Mouse (Mus musculus) cortical plate, adult 2 months (tissue): ENCODE results near the gene Rb1. TPM values are rescaled to one million over a fixed set of nuclear protein-coding genes. Genes with fewer than 3 reads are reported as not detected.
A peak's percentile ranks its signal among the peaks of the same experiment; 100 is the strongest.

ENCODE experiments used
- H3K27ac ChIP-seq: fragments of 200-500 bp; 2 replicates; pipeline ENCODE4 v1.5.1; 2012; ENCODE audit warnings: low read length, control low read depth, inconsistent platforms; ENCODE audit not compliant: insufficient read depth
- H3K4me1 ChIP-seq: fragments of 200-500 bp; 2 replicates; pipeline ENCODE4 v1.6.1; 2011; ENCODE audit warnings: low read length; ENCODE audit not compliant: control insufficient read depth, insufficient read depth
- H3K4me3 ChIP-seq: fragments of 200-500 bp; 2 replicates; pipeline ENCODE4 v1.5.1; 2011; ENCODE audit warnings: mild to moderate bottlenecking, low read length, control low read depth; ENCODE audit not compliant: insufficient read depth
- CTCF ChIP-seq: fragments of 200-500 bp; IDR thresholded peaks from 2 replicates; pipeline ENCODE4 v1.5.1; 2011; ENCODE audit warnings: mild to moderate bottlenecking, control low read depth, low read length; ENCODE audit not compliant: insufficient read depth; ENCODE audit errors: extremely low read depth
- POLR2A ChIP-seq: fragments of 200-500 bp; IDR thresholded peaks from 2 replicates; pipeline ENCODE4 v1.6.1; 2011; ENCODE audit warnings: mild to moderate bottlenecking, low read length, control low read depth; ENCODE audit not compliant: insufficient read depth; ENCODE audit errors: extremely low read depth
- polyA plus RNA-seq: library from polyadenylated mRNA; depleted of rRNA; stranded (reverse); fragments of >200 nt; gene quantifications from 2 replicates; pipeline ENCODE4 v1.2.3, GENCODE M21; 2012

Gene Rb1
- polyA plus RNA-seq, 1 experiment: 19.8 TPM

DNA sequence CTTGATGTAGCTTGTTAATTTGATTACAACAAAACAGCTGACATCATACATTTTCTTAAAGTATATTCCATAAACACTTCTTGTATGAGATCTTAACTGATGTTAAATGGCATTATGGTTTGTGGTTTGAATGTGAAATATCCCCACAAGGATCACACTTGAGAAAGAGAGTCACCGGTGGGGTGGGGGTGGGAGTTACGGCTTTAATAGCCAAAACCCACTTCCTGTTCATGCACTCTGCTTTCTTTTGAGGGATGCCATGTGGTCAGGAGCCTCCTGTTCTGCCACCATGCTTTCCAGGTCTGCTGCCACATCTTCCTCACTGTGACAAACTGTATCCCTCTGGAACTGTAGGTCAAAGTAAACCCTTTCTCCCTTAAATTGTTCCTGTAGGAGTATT lies 35.7 kb downstream of the Rb1 start:
- TF ChIP-seq POLR2A (no peak), CTCF (no peak)
- Histone ChIP-seq H3K4me3 (no peak overlapping the region), H3K27ac (no peak overlapping the region), H3K4me1 (no peaks in the 10 kb centered on the region)

DNA sequence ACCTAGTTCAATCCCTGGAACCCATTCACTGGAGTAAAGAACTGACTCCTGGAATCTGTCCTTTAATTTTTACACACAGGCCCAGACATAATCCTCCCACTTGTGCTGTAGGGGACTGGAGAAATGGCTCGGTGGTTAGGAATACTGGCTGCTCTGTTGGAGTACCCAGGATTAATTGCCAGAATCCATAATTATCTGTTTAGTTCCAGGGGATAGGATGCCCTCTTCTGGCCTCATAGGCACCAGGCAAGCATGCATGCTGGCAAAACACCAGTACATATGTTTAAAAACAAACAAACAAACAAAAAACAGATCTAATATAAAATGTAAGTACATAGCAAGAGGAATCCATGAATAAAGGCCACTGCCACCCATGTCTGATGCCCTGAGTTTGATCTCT lies 44.6 kb downstream of the Rb1 start:
- H3K27ac ChIP-seq: no peak overlapping the region
- TF ChIP-seq CTCF: peak; percentile 49
- TF ChIP-seq POLR2A: no peak
- no peak overlapping the region for H3K4me3 ChIP-seq
- H3K4me1 ChIP-seq: no peaks in the 10 kb centered on the region

DNA sequence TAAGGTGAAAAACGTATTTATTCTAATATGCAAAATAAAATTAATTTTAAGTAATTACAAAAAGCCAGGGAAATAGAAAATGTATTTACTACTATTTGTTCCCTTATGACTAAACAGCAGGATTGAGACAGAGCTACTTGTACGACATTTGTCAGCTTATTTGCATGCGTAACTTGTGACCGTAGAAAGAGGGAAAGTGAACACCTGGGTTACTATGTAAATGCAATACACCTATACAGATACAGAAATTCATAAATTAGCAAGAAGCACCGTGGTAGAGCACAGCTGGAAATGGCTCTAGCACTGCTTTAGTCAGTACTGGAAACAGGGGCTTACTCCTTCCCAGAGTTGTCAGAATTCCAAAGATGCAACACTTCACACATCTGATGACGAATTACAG lies 46.5 kb downstream of the Rb1 start:
- no peaks in the 10 kb centered on the region for H3K4me1 ChIP-seq
- TF ChIP-seq CTCF: no peak
- TF ChIP-seq POLR2A: no peak

DNA sequence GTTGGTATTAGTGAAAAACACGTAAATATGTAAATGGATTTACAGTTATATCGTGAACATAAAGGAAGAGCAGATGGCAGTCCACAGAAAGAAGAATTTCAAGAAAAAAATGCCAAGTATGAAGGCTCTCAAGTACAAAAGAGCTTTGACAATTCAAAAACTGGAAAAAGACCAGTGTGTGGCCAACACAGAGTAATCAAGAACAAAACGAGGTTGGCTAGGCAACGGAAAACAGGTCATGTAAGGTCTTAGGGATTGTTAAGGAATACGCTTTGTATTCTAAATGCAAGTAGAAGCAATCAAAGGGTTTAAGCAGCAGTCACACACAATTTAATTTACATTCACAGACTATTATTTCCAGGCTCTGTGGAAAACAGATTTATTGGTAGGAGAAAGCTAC lies 53.8 kb downstream of the Rb1 start:
- Histone ChIP-seq H3K4me1 (no peaks in the 10 kb centered on the region), H3K4me3 (no peak overlapping the region), H3K27ac (no peak overlapping the region)
- TF ChIP-seq CTCF (no peak), POLR2A (no peak)

More for the DNA sequence above, 46.5 kb downstream of the Rb1 start:
- H3K4me3 ChIP-seq: no peak overlapping the region
- no peak overlapping the region for H3K27ac ChIP-seq

DNA sequence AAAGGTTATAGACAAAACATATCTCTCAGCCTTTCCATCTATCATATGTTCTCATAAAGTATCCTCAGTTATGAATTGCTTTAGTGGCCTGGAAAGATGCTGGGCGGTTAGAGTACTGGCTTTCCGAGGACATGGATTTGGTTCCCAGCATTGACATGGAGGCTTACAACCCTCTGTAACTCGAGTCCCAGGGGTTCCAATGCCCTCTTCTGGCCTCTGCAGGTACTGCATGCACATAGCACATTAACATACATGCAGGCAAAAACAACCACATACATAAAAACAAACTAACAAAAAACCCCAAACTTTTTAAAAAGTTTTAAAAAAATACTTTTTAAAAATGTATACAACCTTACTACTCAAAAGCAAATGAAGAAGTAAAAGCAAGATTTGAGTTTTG lies 59.5 kb downstream of the Rb1 start:
- H3K4me3 ChIP-seq: no peak overlapping the region
- 0 out of 2 replicates have a peak, but pooled peaks have one; percentile 12 for TF ChIP-seq CTCF
- TF ChIP-seq POLR2A: no peak
- no peaks in the 10 kb centered on the region for H3K4me1 ChIP-seq
- H3K27ac ChIP-seq: no peak overlapping the region

DNA sequence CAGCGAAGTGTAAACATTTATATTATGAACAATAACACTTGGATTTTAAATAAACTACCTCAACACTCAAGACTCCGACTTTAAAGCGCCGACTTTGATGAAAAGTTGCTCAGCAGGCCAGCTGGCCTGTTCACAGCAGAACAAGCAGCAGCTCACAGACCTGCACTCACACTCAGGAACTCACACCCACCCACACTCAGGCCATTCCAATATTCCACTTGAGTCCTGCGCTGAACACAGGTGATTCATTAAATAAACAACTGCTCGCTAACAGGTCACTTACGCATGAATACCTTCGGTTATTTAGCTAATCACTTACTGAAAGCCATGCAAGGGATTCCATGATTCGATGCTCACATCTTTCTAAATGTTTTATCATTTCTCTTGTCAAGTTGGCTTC lies 63.4 kb downstream of the Rb1 start:
- TF ChIP-seq CTCF: no peak
- no peak for TF ChIP-seq POLR2A
- H3K4me1 ChIP-seq: no peaks in the 10 kb centered on the region

DNA sequence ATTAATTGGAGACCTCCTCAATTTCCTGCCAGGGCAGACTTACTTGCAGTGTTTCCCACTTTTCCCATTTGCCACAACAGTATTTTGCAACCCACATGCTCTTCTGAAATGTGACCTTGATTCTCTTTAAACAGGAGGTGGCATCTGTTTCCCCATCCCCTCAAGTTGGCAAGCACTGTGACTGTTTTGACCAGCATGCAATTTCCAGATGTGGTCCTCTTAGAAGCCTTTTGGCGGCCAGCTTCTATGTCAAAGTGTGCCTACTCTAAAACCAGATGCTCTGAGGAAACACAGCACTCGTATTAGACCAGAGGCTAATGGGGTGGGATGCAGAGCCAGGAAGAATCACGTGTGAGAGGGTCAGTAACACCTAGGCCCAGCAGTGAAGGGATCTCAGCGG lies 67.4 kb downstream of the Rb1 start:
- Histone ChIP-seq H3K27ac (no peak overlapping the region), H3K4me1 (no peaks in the 10 kb centered on the region; the same call in 1 of the 2 replicates), H3K4me3 (no peak overlapping the region)
- TF ChIP-seq POLR2A (no peak), CTCF (no peak)

More for the DNA sequence above, 63.4 kb downstream of the Rb1 start:
- Histone ChIP-seq H3K27ac (no peak overlapping the region), H3K4me3 (no peak overlapping the region)

DNA sequence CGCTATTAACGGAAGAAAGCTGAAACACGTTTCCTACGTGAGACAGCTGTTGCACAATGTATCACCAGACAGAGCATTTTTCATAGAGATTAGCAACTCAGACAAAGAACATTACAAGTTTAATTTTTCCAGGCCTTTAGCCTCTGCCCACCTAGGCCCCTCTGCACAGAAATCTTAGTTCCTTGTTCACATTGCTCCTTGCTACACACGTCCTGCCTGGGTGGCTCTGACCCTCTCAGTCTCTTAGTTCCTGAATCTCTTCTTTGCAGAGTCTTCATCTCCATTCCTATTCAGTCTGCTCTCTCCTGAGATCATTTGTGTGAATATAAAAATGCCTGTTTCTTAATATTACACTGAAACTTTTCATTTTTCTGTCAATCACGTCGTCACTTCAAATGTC lies 68.3 kb downstream of the Rb1 start:
- Histone ChIP-seq H3K27ac (no peak overlapping the region), H3K4me1 (no peaks in the 10 kb centered on the region; the same call in 1 of the 2 replicates), H3K4me3 (no peak overlapping the region)
- TF ChIP-seq POLR2A (no peak), CTCF (no peak)

DNA sequence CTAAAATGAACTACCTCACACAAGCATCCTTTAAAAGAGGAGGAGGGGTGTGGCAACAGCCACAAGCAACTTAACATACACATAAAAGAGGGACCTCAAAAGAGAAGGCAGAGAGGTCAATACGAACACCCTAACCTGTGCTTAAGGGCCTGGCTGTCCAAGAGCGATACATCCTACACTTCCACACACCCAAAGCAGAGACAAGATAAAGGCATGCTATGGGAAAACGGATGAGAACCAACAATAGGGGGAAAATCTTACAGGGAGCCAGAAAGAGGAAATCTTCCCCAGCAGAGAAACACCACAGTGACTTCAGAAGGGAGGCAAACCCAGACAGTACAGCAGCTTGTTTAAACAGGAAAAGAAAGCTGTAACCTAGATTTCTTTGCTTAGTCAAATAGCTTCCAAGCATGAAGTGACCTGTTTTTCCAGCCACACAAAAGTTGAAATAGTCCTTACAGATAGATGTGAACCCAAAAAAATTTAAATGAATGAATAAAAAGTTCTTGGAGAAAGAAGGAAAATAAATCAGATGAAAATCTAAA lies 70.1 kb downstream of the Rb1 start:
- Histone ChIP-seq H3K4me3 (no peak overlapping the region), H3K27ac (0 out of 2 replicates have a peak overlapping the region, but pooled peaks have one; percentile 54), H3K4me1 (no peaks in the 10 kb centered on the region; the same call in 1 of the 2 replicates)
- no peak for TF ChIP-seq POLR2A
- no peak for TF ChIP-seq CTCF

DNA sequence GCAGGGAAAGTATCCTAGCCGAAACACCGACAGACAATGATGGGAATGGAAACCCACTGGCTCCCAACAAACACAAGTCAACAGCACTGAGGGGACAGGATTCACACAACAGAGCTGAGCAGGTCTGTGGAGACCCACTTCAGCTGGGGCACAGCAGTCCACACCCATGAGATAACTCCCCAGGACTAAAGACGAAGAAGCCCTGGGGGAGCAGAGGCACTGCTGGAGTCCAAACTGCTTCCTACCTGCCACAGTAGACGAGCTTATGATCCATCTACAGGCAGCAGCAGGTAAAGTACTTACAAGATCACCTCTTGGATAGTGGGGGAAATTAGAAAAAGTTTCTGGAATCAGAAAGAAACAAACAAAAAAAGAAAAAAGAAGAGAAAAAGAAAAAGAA lies 71.2 kb downstream of the Rb1 start:
- Histone ChIP-seq H3K4me3 (no peak overlapping the region), H3K27ac (no peak overlapping the region), H3K4me1 (no peaks in the 10 kb centered on the region; the same call in 1 of the 2 replicates)
- TF ChIP-seq CTCF (no peak), POLR2A (no peak)
